Mouse (Mus musculus) left cerebral cortex, postnatal 25 days (tissue): Measurements from ENCODE around the gene Rpl26. TPM values are rescaled to one million over a fixed set of nuclear protein-coding genes. Genes with fewer than 3 reads are reported as not detected.
"Not testable (repeated sequence)": the region's sequence is repeated elsewhere in the genome, so short reads cannot be mapped to it uniquely, and the experiment has no call there.

ENCODE experiments used
- DNase-seq, 2 experiments: peaks; one replicate each; pipeline ENCODE4 v3.0.0; 2022; ENCODE audit warnings: low spot score in 2 of 2, mixed read lengths in 1 of 2
- intact Hi-C: fragments of 180-260 bp; cut with DNase I; formaldehyde crosslinking; loops from one replicate; pipeline ENCODE4 v1.15.1; 2025
- total RNA-seq, 2 experiments: library from RNA; stranded (reverse); gene quantifications; 2 replicates each; pipeline ENCODE4 v1.2.3; 2021

Gene Rpl26
- total RNA-seq, 2 experiments from 2014 or later = 679 to 691 TPM

- no peak for DNase-seq
- intact Hi-C loops = no loop called here
These were observed 4.5 kb downstream of the Rpl26 start for GRCm38 (mm10) chr11:68905665-68906460.

- DNase-seq = peak in 1 of 2 experiments; percentile 13
- intact Hi-C loops = no loop called here
These were observed 5.0 kb downstream of the Rpl26 start for GRCm38 (mm10) chr11:68906461-68906790.

GRCm38 (mm10) chr11:68907251-68907650 lies 5.9 kb downstream of the Rpl26 start:
- intact Hi-C loops = no loop called here
- DNase-seq = no peak

GRCm38 (mm10) chr11:68908846-68909503 lies 7.6 kb downstream of the Rpl26 start:
- no peak for DNase-seq
- intact Hi-C loops = no loop called here

GRCm38 (mm10) chr11:68911531-68912177 lies 10.3 kb downstream of the Rpl26 start:
- intact Hi-C loops = loop anchor here (5.0 kb wide), 1 partner anchor 41 kb away; no protein-coding TSS in a partner anchor

GRCm38 (mm10) chr11:68914566-68914965 lies 13.2 kb downstream of the Rpl26 start:
- intact Hi-C loops = loop anchor here (5.0 kb wide), 1 partner anchor 38 kb away; no protein-coding TSS in a partner anchor

More at GRCm38 (mm10) chr11:68911531-68912177, 10.3 kb downstream of the Rpl26 start:
- DNase-seq = no peak

GRCm38 (mm10) chr11:68923191-68923590 lies 21.8 kb downstream of the Rpl26 start:
- DNase-seq = no peak
- intact Hi-C loops = no loop called here

More at GRCm38 (mm10) chr11:68914566-68914965, 13.2 kb downstream of the Rpl26 start:
- DNase-seq = no peak

GRCm38 (mm10) chr11:68924749-68925148 lies 23.4 kb downstream of the Rpl26 start:
- DNase-seq = no peak
- intact Hi-C loops = no loop called here

GRCm38 (mm10) chr11:68926981-68927380 lies 25.6 kb downstream of the Rpl26 start, which contains the start of gene Odf4:
Gene Odf4 (minus strand): TSS chr11:68927081.
- intact Hi-C loops = no loop called here
- no peak for DNase-seq

- intact Hi-C loops = no loop called here
These were observed 28.6 kb downstream of the Rpl26 start for GRCm38 (mm10) chr11:68929947-68930346.

GRCm38 (mm10) chr11:68933885-68934507 lies 32.6 kb downstream of the Rpl26 start:
- no peak for DNase-seq
- intact Hi-C loops = no loop called here

More at GRCm38 (mm10) chr11:68929947-68930346, 28.6 kb downstream of the Rpl26 start:
- DNase-seq = no peak

GRCm38 (mm10) chr11:68936951-68937350 lies 35.6 kb downstream of the Rpl26 start:
- DNase-seq, intact Hi-C loops: not testable (repeated sequence)

- peak; percentile 87 to 95 for DNase-seq
- intact Hi-C loops = no loop called here
These were observed 38.3 kb downstream of the Rpl26 start for GRCm38 (mm10) chr11:68939451-68940304.

- DNase-seq = no peak
- intact Hi-C loops = no loop called here
These were observed 39.1 kb downstream of the Rpl26 start for GRCm38 (mm10) chr11:68940516-68940915.

- intact Hi-C loops = no loop called here
- DNase-seq = no peak
These were observed 41.3 kb downstream of the Rpl26 start for GRCm38 (mm10) chr11:68942731-68943130.

- DNase-seq = no peak
- intact Hi-C loops = no loop called here
These were observed 43.9 kb downstream of the Rpl26 start for GRCm38 (mm10) chr11:68945245-68945644.

GRCm38 (mm10) chr11:68946001-68946400 lies 44.6 kb downstream of the Rpl26 start:
- DNase-seq = no peak
- intact Hi-C loops = no loop called here

GRCm38 (mm10) chr11:68946806-68947440 lies 45.5 kb downstream of the Rpl26 start:
- peak; percentile 62 to 88 for DNase-seq
- intact Hi-C loops = no loop called here
